Mouse (Mus musculus) brown adipose tissue, adult 24 weeks (tissue): ENCODE data around the gene Vdac1. TPM values are rescaled to one million over a fixed set of nuclear protein-coding genes. Genes with fewer than 3 reads are reported as not detected.
A peak's percentile ranks its signal among the peaks of the same experiment; 100 is the strongest.

Experiments used
- H3K27ac ChIP-seq: fragments of 200-500 bp; replicated peaks from 2 replicates; pipeline ENCODE4 v1.5.1; 2012; ENCODE audit warnings: low read depth, mild to moderate bottlenecking, low read length
- H3K4me1 ChIP-seq: fragments of 200-500 bp; 2 replicates; pipeline ENCODE4 v1.6.1; 2012; ENCODE audit warnings: low read length, mixed read lengths; ENCODE audit not compliant: control insufficient read depth, insufficient read depth, insufficient read length
- H3K4me3 ChIP-seq: fragments of 200-500 bp; 2 replicates; pipeline ENCODE4 v1.5.1; 2012; ENCODE audit warnings: low read depth, mild to moderate bottlenecking, low read length, moderate library complexity; ENCODE audit not compliant: insufficient read depth
- polyA plus RNA-seq: library from polyadenylated mRNA; stranded (reverse); fragments of >200 nt; gene quantifications from 2 replicates; pipeline ENCODE4 v1.2.4, GENCODE M21; 2012; ENCODE audit not compliant: missing spikeins, insufficient read depth, insufficient read length

Vdac1 gene
- polyA plus RNA-seq, result 336 and 395 TPM in 2 replicates

- H3K27ac ChIP-seq, result peak within 1 kb of the TSS; percentile 98
- H3K4me1 ChIP-seq, result peaks cover 15% of the 10 kb centered on the region
- H3K4me3 ChIP-seq, result peak within 1 kb of the TSS; percentile 80
Measured at GRCm38 (mm10) chr11:52360471-52361277, at the start of gene Vdac1. Vdac1 (plus strand) TSS chr11:52360860.

GRCm38 (mm10) chr11:52314102-52314793, 46.4 kb upstream of the Vdac1 start:
- no peaks in the 10 kb centered on the region for H3K4me1 ChIP-seq
- H3K4me3 ChIP-seq, result no peak overlapping the region
- H3K27ac ChIP-seq, result no peak overlapping the region

- Histone ChIP-seq H3K4me1 (no peaks in the 10 kb centered on the region), H3K4me3 (no peak overlapping the region), H3K27ac (no peak overlapping the region)
Measured at GRCm38 (mm10) chr11:52318445-52318844, 42.2 kb upstream of the Vdac1 start.

- Histone ChIP-seq H3K4me1 (no peaks in the 10 kb centered on the region), H3K4me3 (no peak overlapping the region), H3K27ac (no peak overlapping the region)
Measured at GRCm38 (mm10) chr11:52319664-52320063, 41.0 kb upstream of the Vdac1 start.

GRCm38 (mm10) chr11:52320529-52320928, 40.1 kb upstream of the Vdac1 start:
- no peaks in the 10 kb centered on the region for H3K4me1 ChIP-seq
- H3K4me3 ChIP-seq, result no peak overlapping the region
- no peak overlapping the region for H3K27ac ChIP-seq

- Histone ChIP-seq H3K4me1 (no peaks in the 10 kb centered on the region), H3K4me3 (no peak overlapping the region), H3K27ac (no peak overlapping the region)
Measured at GRCm38 (mm10) chr11:52321540-52321939, 39.1 kb upstream of the Vdac1 start.

- Histone ChIP-seq H3K27ac (no peak overlapping the region), H3K4me1 (no peaks in the 10 kb centered on the region), H3K4me3 (no peak overlapping the region)
Measured at GRCm38 (mm10) chr11:52324442-52325367, 36.0 kb upstream of the Vdac1 start.

- no peaks in the 10 kb centered on the region for H3K4me1 ChIP-seq
- H3K27ac ChIP-seq, result no peak overlapping the region
- no peak overlapping the region for H3K4me3 ChIP-seq
Measured at GRCm38 (mm10) chr11:52327313-52327712, 33.3 kb upstream of the Vdac1 start.

- Histone ChIP-seq H3K4me3 (no peak overlapping the region), H3K27ac (no peak overlapping the region), H3K4me1 (no peaks in the 10 kb centered on the region)
Measured at GRCm38 (mm10) chr11:52332421-52333118, 28.1 kb upstream of the Vdac1 start.

GRCm38 (mm10) chr11:52333616-52334015, 27.0 kb upstream of the Vdac1 start:
- Histone ChIP-seq H3K4me1 (peaks cover 2% of the 10 kb centered on the region; the same call in 1 of the 2 replicates), H3K4me3 (no peak overlapping the region), H3K27ac (no peak overlapping the region)

GRCm38 (mm10) chr11:52335263-52335662, 25.4 kb upstream of the Vdac1 start:
- Histone ChIP-seq H3K27ac (no peak overlapping the region), H3K4me3 (no peak overlapping the region)

GRCm38 (mm10) chr11:52335924-52336323, 24.7 kb upstream of the Vdac1 start:
- Histone ChIP-seq H3K4me3 (no peak overlapping the region), H3K4me1 (peaks cover 2% of the 10 kb centered on the region; the same call in 1 of the 2 replicates), H3K27ac (no peak overlapping the region)

More at GRCm38 (mm10) chr11:52335263-52335662, 25.4 kb upstream of the Vdac1 start:
- H3K4me1 ChIP-seq, result peaks cover 2% of the 10 kb centered on the region; the same call in 1 of the 2 replicates

- H3K27ac ChIP-seq, result 0 out of 2 replicates have a peak overlapping the region, but pooled peaks have one; percentile 19
- H3K4me1 ChIP-seq, result peaks cover 2% of the 10 kb centered on the region; the same call in 1 of the 2 replicates
- no peak overlapping the region for H3K4me3 ChIP-seq
Measured at GRCm38 (mm10) chr11:52337651-52338295, 22.9 kb upstream of the Vdac1 start.

GRCm38 (mm10) chr11:52338351-52338750, 22.3 kb upstream of the Vdac1 start:
- no peak overlapping the region for H3K4me3 ChIP-seq
- H3K4me1 ChIP-seq, result peaks cover 2% of the 10 kb centered on the region; the same call in 1 of the 2 replicates
- H3K27ac ChIP-seq, result no peak overlapping the region
